Mouse (Mus musculus) myocyte (in vitro differentiated cells): ENCODE measurements around the gene Stk32c.

ENCODE experiments used
- POLR2A ChIP-seq: IDR thresholded peaks from one replicate; pipeline ENCODE4 v1.6.1; 2011; ENCODE audit warnings: low read depth, mild to moderate bottlenecking, control low read depth, moderate library complexity; ENCODE audit not compliant: insufficient read length
- POLR2AphosphoS2 ChIP-seq: IDR thresholded peaks from one replicate; pipeline ENCODE4 v1.6.1; 2011; ENCODE audit warnings: low read depth, control low read depth; ENCODE audit not compliant: insufficient read length

- TF ChIP-seq POLR2AphosphoS2 (no peak), POLR2A (no peak)
Observed at GRCm38 (mm10) chr7:139131538-139131937, 81.6 kb downstream of the Stk32c start.
